Mouse (Mus musculus): ENCODE results near the gene Snai3. TPM values are rescaled to one million over a fixed set of nuclear protein-coding genes. Genes with fewer than 3 reads are reported as not detected.

The Snai3 gene
- polyA plus RNA-seq, 1 experiment from 2014 or later, result 1.4 TPM

- Histone ChIP-seq H3K4me3 (ENCODE audit: low read depth, low read length) (peak within 1 kb of the TSS; percentile 61), H3K9me3 (ENCODE audit: control insufficient read depth, low read length) (no peaks in the 10 kb centered on the region), H3K9ac (ENCODE audit: low read length) (peak within 1 kb of the TSS; percentile 75), H3K4me2 (replicated peaks; ENCODE audit: low read depth) (peak within 1 kb of the TSS; percentile 99), H3K4me1 (replicated peaks; ENCODE audit: control insufficient read depth, insufficient read depth) (no peaks in the 10 kb centered on the region), H3K27me3 (ENCODE audit: control insufficient read depth, insufficient read depth, low read length) (no peaks in the 10 kb centered on the region), H3K36me3 (ENCODE audit: control insufficient read depth, insufficient read depth, low read length) (no peaks in the 10 kb centered on the region), H3K27ac (replicated peaks) (peak within 1 kb of the TSS; percentile 97)
- under 1% methylated on average over 47 of the region's 47 CpGs for WGBS
- ATAC-seq (ENCODE audit: low FRiP score, low TSS enrichment) (peak; percentile 97), DNase-seq (ENCODE audit: low spot score) (peak; percentile 99)
- TF ChIP-seq CTCF (IDR thresholded peaks at IDR 0.05; ENCODE audit: low read depth) (peak; percentile 66), EP300 (optimal IDR thresholded peaks at IDR 0.05) (no peak)
These were observed 17.1 kb downstream of the Snai3 start, which contains the start of gene Mvd for GRCm38 (mm10) chr8:122443262-122444006. Gene Mvd (minus strand): TSS chr8:122443422.

DNA sequence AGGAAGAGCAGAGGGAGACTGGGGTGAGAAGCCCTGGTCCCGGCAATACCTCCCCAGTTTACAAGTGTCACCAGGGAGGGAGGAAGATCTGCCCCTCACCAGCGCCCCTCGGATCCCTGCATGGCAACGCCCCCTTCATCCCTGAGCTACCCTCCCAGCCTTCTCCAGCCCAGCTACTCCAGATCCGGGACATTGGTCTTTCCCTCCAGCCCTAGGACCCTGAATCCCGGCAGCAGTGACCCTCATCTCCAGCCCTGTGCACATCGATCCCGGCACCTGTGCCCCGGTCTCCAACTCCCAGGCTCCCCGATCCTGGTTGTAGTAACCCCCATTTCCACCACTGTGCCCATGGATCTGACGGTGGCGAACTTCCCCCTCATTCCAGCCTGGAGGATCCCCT, 17.8 kb downstream of the Snai3 start:
- no peak for ATAC-seq (ENCODE audit: low FRiP score, low TSS enrichment)
- Histone ChIP-seq H3K27me3 (ENCODE audit: control insufficient read depth, insufficient read depth, low read length) (no peaks in the 10 kb centered on the region), H3K27ac (replicated peaks) (peak overlapping the region; percentile 67), H3K36me3 (ENCODE audit: control insufficient read depth, insufficient read depth, low read length) (no peaks in the 10 kb centered on the region), H3K9ac (ENCODE audit: low read length) (peak overlapping the region; percentile 75), H3K4me1 (replicated peaks; ENCODE audit: control insufficient read depth, insufficient read depth) (no peaks in the 10 kb centered on the region), H3K4me2 (replicated peaks; ENCODE audit: low read depth) (peak overlapping the region; percentile 99), H3K9me3 (ENCODE audit: control insufficient read depth, low read length) (no peaks in the 10 kb centered on the region), H3K4me3 (ENCODE audit: low read depth, low read length) (peak overlapping the region; percentile 61)
- no peak for DNase-seq (ENCODE audit: low spot score)
- WGBS, result 0% methylated on average over 12 of the region's 12 CpGs
- TF ChIP-seq CTCF (IDR thresholded peaks at IDR 0.05; ENCODE audit: low read depth) (no peak), EP300 (optimal IDR thresholded peaks at IDR 0.05) (no peak)

DNA sequence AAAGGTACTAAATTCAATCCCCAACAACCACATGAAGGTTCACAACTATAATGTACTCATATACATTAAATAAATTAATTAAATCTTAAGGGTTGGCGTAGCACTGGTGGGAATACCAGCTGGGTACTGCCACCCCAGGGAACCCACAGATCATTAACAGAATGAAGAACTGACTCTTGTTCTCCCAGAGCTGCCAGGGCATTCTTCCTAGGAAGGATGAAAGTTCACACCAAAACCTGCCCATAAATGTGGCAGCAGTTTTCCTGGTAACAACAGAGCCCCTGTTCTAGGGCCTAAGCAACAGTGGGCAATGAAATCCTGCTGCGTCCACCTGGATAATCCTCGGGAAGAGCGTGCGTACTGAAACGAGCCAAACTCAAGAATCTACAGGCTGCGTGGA, 18.2 kb downstream of the Snai3 start:
- peak overlapping the region; percentile 61 for H3K4me3 ChIP-seq (ENCODE audit: low read depth, low read length)
- H3K27me3 ChIP-seq (ENCODE audit: control insufficient read depth, insufficient read depth, low read length), result no peaks in the 10 kb centered on the region
- 19% methylated on average over 7 of the region's 7 CpGs for WGBS
- TF ChIP-seq EP300 (optimal IDR thresholded peaks at IDR 0.05) (no peak), CTCF (IDR thresholded peaks at IDR 0.05; ENCODE audit: low read depth) (no peak)
- H3K9me3 ChIP-seq (ENCODE audit: control insufficient read depth, low read length), result no peaks in the 10 kb centered on the region
- H3K4me1 ChIP-seq (replicated peaks; ENCODE audit: control insufficient read depth, insufficient read depth), result no peaks in the 10 kb centered on the region
- no peaks in the 10 kb centered on the region for H3K36me3 ChIP-seq (ENCODE audit: control insufficient read depth, insufficient read depth, low read length)
- peak overlapping the region; percentile 75; the same call in 1 of the 2 replicates for H3K9ac ChIP-seq (ENCODE audit: low read length)
- H3K4me2 ChIP-seq (replicated peaks; ENCODE audit: low read depth), result peak overlapping the region; percentile 99
- no peak overlapping the region for H3K27ac ChIP-seq (replicated peaks)
- no peak for ATAC-seq (ENCODE audit: low FRiP score, low TSS enrichment)
- DNase-seq (ENCODE audit: low spot score), result no peak

DNA sequence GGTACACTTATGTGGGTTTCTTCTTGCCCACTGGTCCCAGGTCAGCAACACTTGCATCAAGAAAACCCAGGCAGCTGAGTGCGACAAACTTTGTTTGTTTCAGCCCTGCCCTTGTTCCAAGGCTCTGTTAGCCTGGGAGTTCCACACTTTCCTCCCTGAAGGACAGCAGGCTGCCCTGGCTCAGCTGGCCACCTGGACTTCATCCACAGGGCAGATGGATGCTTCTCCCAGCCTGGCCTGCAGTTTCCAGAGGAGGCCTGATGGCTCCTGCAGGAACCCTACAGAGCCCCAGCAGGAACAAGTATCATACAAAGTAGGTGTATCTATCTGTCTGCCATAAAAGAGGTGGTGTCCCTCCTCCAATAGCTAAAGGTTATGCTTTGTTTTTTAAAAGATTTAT, 19.2 kb downstream of the Snai3 start:
- no peak overlapping the region for H3K9ac ChIP-seq (ENCODE audit: low read length)
- H3K4me3 ChIP-seq (ENCODE audit: low read depth, low read length), result no peak overlapping the region
- H3K9me3 ChIP-seq (ENCODE audit: control insufficient read depth, low read length), result no peaks in the 10 kb centered on the region
- no peak overlapping the region for H3K4me2 ChIP-seq (replicated peaks; ENCODE audit: low read depth)
- no peaks in the 10 kb centered on the region for H3K27me3 ChIP-seq (ENCODE audit: control insufficient read depth, insufficient read depth, low read length)
- no peak for TF ChIP-seq EP300 (optimal IDR thresholded peaks at IDR 0.05)
- no peak for TF ChIP-seq CTCF (IDR thresholded peaks at IDR 0.05; ENCODE audit: low read depth)
- H3K27ac ChIP-seq (replicated peaks), result no peak overlapping the region
- H3K36me3 ChIP-seq (ENCODE audit: control insufficient read depth, insufficient read depth, low read length), result 0 out of 2 replicates have a peak, but pooled peaks cover 5% of the 10 kb centered on the region
- WGBS, result 75% methylated on average over 1 of the region's 1 CpGs
- no peak for DNase-seq (ENCODE audit: low spot score)
- ATAC-seq (ENCODE audit: low FRiP score, low TSS enrichment), result no peak
- no peaks in the 10 kb centered on the region for H3K4me1 ChIP-seq (replicated peaks; ENCODE audit: control insufficient read depth, insufficient read depth)

- TF ChIP-seq CTCF (IDR thresholded peaks at IDR 0.05; ENCODE audit: low read depth), result no peak
- TF ChIP-seq EP300 (optimal IDR thresholded peaks at IDR 0.05), result no peak
- ATAC-seq (ENCODE audit: low FRiP score, low TSS enrichment), result no peak
- no peaks in the 10 kb centered on the region for H3K27me3 ChIP-seq (ENCODE audit: control insufficient read depth, insufficient read depth, low read length)
- H3K27ac ChIP-seq (replicated peaks), result no peak overlapping the region
- H3K4me3 ChIP-seq (ENCODE audit: low read depth, low read length), result no peak overlapping the region
- WGBS, result 92% methylated on average over 16 of the region's 16 CpGs
- H3K4me1 ChIP-seq (replicated peaks; ENCODE audit: control insufficient read depth, insufficient read depth), result no peaks in the 10 kb centered on the region
- H3K9me3 ChIP-seq (ENCODE audit: control insufficient read depth, low read length), result no peaks in the 10 kb centered on the region
- H3K9ac ChIP-seq (ENCODE audit: low read length), result no peak overlapping the region
- no peak for DNase-seq (ENCODE audit: low spot score)
- no peak overlapping the region for H3K4me2 ChIP-seq (replicated peaks; ENCODE audit: low read depth)
- H3K36me3 ChIP-seq (ENCODE audit: control insufficient read depth, insufficient read depth, low read length), result peaks cover 12% of the 10 kb centered on the region; the same call in 1 of the 2 replicates
These were observed 21.2 kb downstream of the Snai3 start for GRCm38 (mm10) chr8:122439336-122439735.

- Histone ChIP-seq H3K36me3 (ENCODE audit: control insufficient read depth, insufficient read depth, low read length) (peaks cover 12% of the 10 kb centered on the region; the same call in 1 of the 2 replicates), H3K4me3 (ENCODE audit: low read depth, low read length) (no peak overlapping the region), H3K4me1 (replicated peaks; ENCODE audit: control insufficient read depth, insufficient read depth) (no peaks in the 10 kb centered on the region), H3K9me3 (ENCODE audit: control insufficient read depth, low read length) (no peaks in the 10 kb centered on the region), H3K4me2 (replicated peaks; ENCODE audit: low read depth) (no peak overlapping the region), H3K27ac (replicated peaks) (no peak overlapping the region), H3K27me3 (ENCODE audit: control insufficient read depth, insufficient read depth, low read length) (no peaks in the 10 kb centered on the region), H3K9ac (ENCODE audit: low read length) (no peak overlapping the region)
- DNase-seq (ENCODE audit: low spot score) (no peak), ATAC-seq (ENCODE audit: low FRiP score, low TSS enrichment) (no peak; the same call in 1 of the 2 replicates)
- TF ChIP-seq CTCF (IDR thresholded peaks at IDR 0.05; ENCODE audit: low read depth) (no peak), EP300 (optimal IDR thresholded peaks at IDR 0.05) (no peak)
- 89% methylated on average over 13 of the region's 13 CpGs for WGBS
These were observed 22.7 kb downstream of the Snai3 start for GRCm38 (mm10) chr8:122437708-122438331.

Measured in stomach, postnatal 0 days (tissue).